Mouse (Mus musculus): ENCODE data around the gene Gas2.

DNA sequence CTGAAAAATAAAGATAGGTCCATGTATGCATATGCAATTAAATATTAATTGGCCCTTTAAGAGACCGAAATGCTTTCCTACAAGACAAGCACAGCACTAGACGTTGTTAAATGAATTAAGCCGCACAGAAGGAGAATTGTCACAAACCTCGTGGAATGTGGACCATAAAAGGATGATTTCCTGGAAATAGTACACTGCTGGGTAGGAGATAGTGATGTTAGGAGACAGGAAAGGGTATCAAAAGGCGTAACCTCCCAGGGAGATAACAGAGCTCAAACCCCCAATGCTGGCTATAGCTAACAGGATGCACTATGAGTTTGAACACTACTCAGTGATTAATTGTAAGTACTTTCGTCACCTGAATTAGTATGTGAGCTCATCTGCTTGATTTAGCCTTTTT lies 10.9 kb upstream of the Gas2 start:
- no peak for TF ChIP-seq POLR2A (IDR thresholded peaks at IDR 0.05; ENCODE audit: insufficient read depth, low read length)
- no peak for TF ChIP-seq CTCF (IDR thresholded peaks at IDR 0.05; ENCODE audit: low read depth, low read length)
